Mouse (Mus musculus) small intestine, adult 2 months (tissue): Measurements from ENCODE around the gene Trim67.

Experiments
- CTCF ChIP-seq: fragments of 200-500 bp; IDR thresholded peaks from 2 replicates; pipeline ENCODE4 v1.5.1; 2012; ENCODE audit warnings: low read depth, mild to moderate bottlenecking, control low read depth, inconsistent platforms, low read length, moderate library complexity, mixed read lengths; ENCODE audit not compliant: insufficient replicate concordance, insufficient read length; ENCODE audit errors: extremely low read depth
- POLR2A ChIP-seq: fragments of 200-500 bp; IDR thresholded peaks from 2 replicates; pipeline ENCODE4 v1.6.1; 2012; ENCODE audit warnings: low read depth, mild to moderate bottlenecking, control low read depth, inconsistent platforms, low read length, moderate library complexity

GRCm38 (mm10) chr8:124878946-124879526 is 86.1 kb downstream of the Trim67 start:
- TF ChIP-seq CTCF (no peak), POLR2A (no peak)
